Mouse (Mus musculus): ENCODE data around the gene Glmp. TPM values are rescaled to one million over a fixed set of nuclear protein-coding genes. Genes with fewer than 3 reads are reported as not detected.
A peak's percentile ranks its signal among the peaks of the same experiment; 100 is the strongest.

Glmp gene
- polyA plus RNA-seq, 1 experiment: 79.0 TPM

GRCm38 (mm10) chr3:88334029-88334658, 9.3 kb downstream of the Glmp start:
- Histone ChIP-seq H3K27ac (ENCODE audit: control insufficient read depth, insufficient read depth, low read depth, low read length, poor library complexity) (no peak overlapping the region), H3K4me1 (ENCODE audit: control insufficient read depth, insufficient read depth, low read length) (peaks cover 2% of the 10 kb centered on the region; the same call in 1 of the 2 replicates), H3K4me3 (replicated peaks; ENCODE audit: control insufficient read depth, low read depth, low read length) (no peak overlapping the region)
- 81% methylated on average over 12 of the region's 12 CpGs for WGBS
- no peak for TF ChIP-seq POLR2A (IDR thresholded peaks at IDR 0.05; ENCODE audit: borderline replicate concordance, control insufficient read depth, low read depth, low read length)

GRCm38 (mm10) chr3:88334902-88335435, 10.1 kb downstream of the Glmp start:
- no peak overlapping the region for H3K27ac ChIP-seq (ENCODE audit: control insufficient read depth, insufficient read depth, low read depth, low read length, poor library complexity)
- H3K4me3 ChIP-seq (replicated peaks; ENCODE audit: control insufficient read depth, low read depth, low read length): no peak overlapping the region
- no peak for TF ChIP-seq CTCF (IDR thresholded peaks at IDR 0.05; ENCODE audit: control insufficient read depth, insufficient read depth, low read length)
- TF ChIP-seq POLR2A (IDR thresholded peaks at IDR 0.05; ENCODE audit: borderline replicate concordance, control insufficient read depth, low read depth, low read length): no peak
- WGBS: 18% methylated on average over 3 of the region's 3 CpGs
- peaks cover 2% of the 10 kb centered on the region; the same call in 1 of the 2 replicates for H3K4me1 ChIP-seq (ENCODE audit: control insufficient read depth, insufficient read depth, low read length)

GRCm38 (mm10) chr3:88335436-88336053, 10.7 kb downstream of the Glmp start:
- Histone ChIP-seq H3K27ac (ENCODE audit: control insufficient read depth, insufficient read depth, low read depth, low read length, poor library complexity) (peak overlapping the region; percentile 96), H3K4me1 (ENCODE audit: control insufficient read depth, insufficient read depth, low read length) (peaks cover 2% of the 10 kb centered on the region; the same call in 1 of the 2 replicates), H3K4me3 (replicated peaks; ENCODE audit: control insufficient read depth, low read depth, low read length) (peak overlapping the region; percentile 100)
- under 1% methylated on average over 27 of the region's 27 CpGs for WGBS
- TF ChIP-seq POLR2A (IDR thresholded peaks at IDR 0.05; ENCODE audit: borderline replicate concordance, control insufficient read depth, low read depth, low read length): no peak
- TF ChIP-seq CTCF (IDR thresholded peaks at IDR 0.05; ENCODE audit: control insufficient read depth, insufficient read depth, low read length): no peak

- TF ChIP-seq POLR2A (IDR thresholded peaks at IDR 0.05; ENCODE audit: borderline replicate concordance, control insufficient read depth, low read depth, low read length) (peak; percentile 96), CTCF (IDR thresholded peaks at IDR 0.05; ENCODE audit: control insufficient read depth, insufficient read depth, low read length) (no peak)
- H3K4me1 ChIP-seq (ENCODE audit: control insufficient read depth, insufficient read depth, low read length): peaks cover 2% of the 10 kb centered on the region; the same call in 1 of the 2 replicates
- WGBS: under 1% methylated on average over 65 of the region's 66 CpGs
These were observed 11.5 kb downstream of the Glmp start, which contains the start of the genes Tmem79 and Smg5 for GRCm38 (mm10) chr3:88336058-88337013. Gene Tmem79, minus strand, starts transcription at chr3:88336148. Gene Smg5, plus strand, starts transcription at chr3:88336260.

GRCm38 (mm10) chr3:88337367-88338020, 12.7 kb downstream of the Glmp start:
- peak overlapping the region; percentile 20; the same call in 1 of the 2 replicates for H3K27ac ChIP-seq (ENCODE audit: control insufficient read depth, insufficient read depth, low read depth, low read length, poor library complexity)
- H3K4me3 ChIP-seq (replicated peaks; ENCODE audit: control insufficient read depth, low read depth, low read length): peak overlapping the region; percentile 6
- H3K4me1 ChIP-seq (ENCODE audit: control insufficient read depth, insufficient read depth, low read length): peaks cover 2% of the 10 kb centered on the region; the same call in 1 of the 2 replicates
- TF ChIP-seq CTCF (IDR thresholded peaks at IDR 0.05; ENCODE audit: control insufficient read depth, insufficient read depth, low read length) (no peak), POLR2A (IDR thresholded peaks at IDR 0.05; ENCODE audit: borderline replicate concordance, control insufficient read depth, low read depth, low read length) (no peak)
- WGBS: 9% methylated on average over 11 of the region's 11 CpGs

More at GRCm38 (mm10) chr3:88336058-88337013, 11.5 kb downstream of the Glmp start, which contains the start of the genes Tmem79 and Smg5:
- H3K4me3 ChIP-seq (replicated peaks; ENCODE audit: control insufficient read depth, low read depth, low read length): peak within 1 kb of the TSS; percentile 100
- H3K27ac ChIP-seq (ENCODE audit: control insufficient read depth, insufficient read depth, low read depth, low read length, poor library complexity): peak within 1 kb of the TSS; percentile 96

- Histone ChIP-seq H3K4me3 (replicated peaks; ENCODE audit: control insufficient read depth, low read depth, low read length) (no peak overlapping the region), H3K4me1 (ENCODE audit: control insufficient read depth, insufficient read depth, low read length) (peaks cover 2% of the 10 kb centered on the region; the same call in 1 of the 2 replicates), H3K27ac (ENCODE audit: control insufficient read depth, insufficient read depth, low read depth, low read length, poor library complexity) (no peak overlapping the region)
- TF ChIP-seq POLR2A (IDR thresholded peaks at IDR 0.05; ENCODE audit: borderline replicate concordance, control insufficient read depth, low read depth, low read length) (no peak), CTCF (IDR thresholded peaks at IDR 0.05; ENCODE audit: control insufficient read depth, insufficient read depth, low read length) (no peak)
- WGBS: 38% methylated on average over 7 of the region's 7 CpGs
These were observed 13.5 kb downstream of the Glmp start for GRCm38 (mm10) chr3:88338316-88338715.

- 81% methylated on average over 3 of the region's 3 CpGs for WGBS
- no peak for TF ChIP-seq CTCF (IDR thresholded peaks at IDR 0.05; ENCODE audit: control insufficient read depth, insufficient read depth, low read length)
- no peak for TF ChIP-seq POLR2A (IDR thresholded peaks at IDR 0.05; ENCODE audit: borderline replicate concordance, control insufficient read depth, low read depth, low read length)
- peaks cover 2% of the 10 kb centered on the region; the same call in 1 of the 2 replicates for H3K4me1 ChIP-seq (ENCODE audit: control insufficient read depth, insufficient read depth, low read length)
These were observed 14.2 kb downstream of the Glmp start for GRCm38 (mm10) chr3:88339006-88339405.

More at GRCm38 (mm10) chr3:88339006-88339405, 14.2 kb downstream of the Glmp start:
- Histone ChIP-seq H3K27ac (ENCODE audit: control insufficient read depth, insufficient read depth, low read depth, low read length, poor library complexity) (no peak overlapping the region), H3K4me3 (replicated peaks; ENCODE audit: control insufficient read depth, low read depth, low read length) (no peak overlapping the region)

Measured in bone marrow, adult 2 months (tissue).